Mouse (Mus musculus): Measurements from ENCODE around the gene Syne3.

GRCm38 (mm10) chr12:104936223-104936622 is 73.4 kb downstream of the Syne3 start:
- TF ChIP-seq CTCF (IDR thresholded peaks at IDR 0.05; ENCODE audit: low read depth) (peak; percentile 55), EP300 (IDR thresholded peaks at IDR 0.05; ENCODE audit: low read depth) (no peak)

Measured in heart, postnatal 0 days (tissue).